Mouse (Mus musculus): Measurements from ENCODE around the gene Nr2c2ap.

The Nr2c2ap gene

DNA sequence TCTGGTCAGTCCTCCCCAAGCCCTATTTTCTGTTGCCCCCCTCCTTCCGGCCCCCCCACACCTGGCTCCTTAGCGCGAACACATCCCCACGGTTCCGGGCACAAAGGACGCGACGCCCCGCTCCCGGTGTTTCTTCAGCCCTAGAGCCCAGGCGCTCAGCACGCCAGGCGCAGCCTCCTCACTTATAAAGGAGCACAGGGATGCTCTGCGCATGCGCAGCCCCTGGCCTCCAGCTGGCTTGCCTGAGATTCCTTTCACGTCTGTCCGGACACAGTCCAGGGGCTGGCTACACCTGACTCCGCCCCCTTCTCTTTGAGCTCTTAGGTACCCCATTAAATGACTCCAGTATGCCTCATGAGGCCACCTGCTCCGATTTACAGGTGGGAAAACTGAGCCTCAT is 10.5 kb upstream of the Nr2c2ap start, which contains the start of gene Ncan:
Ncan (minus strand) TSS at position 207 of the 400 bp plus-strand sequence.
- DNase-seq (ENCODE audit: low spot score) = no peak

DNA sequence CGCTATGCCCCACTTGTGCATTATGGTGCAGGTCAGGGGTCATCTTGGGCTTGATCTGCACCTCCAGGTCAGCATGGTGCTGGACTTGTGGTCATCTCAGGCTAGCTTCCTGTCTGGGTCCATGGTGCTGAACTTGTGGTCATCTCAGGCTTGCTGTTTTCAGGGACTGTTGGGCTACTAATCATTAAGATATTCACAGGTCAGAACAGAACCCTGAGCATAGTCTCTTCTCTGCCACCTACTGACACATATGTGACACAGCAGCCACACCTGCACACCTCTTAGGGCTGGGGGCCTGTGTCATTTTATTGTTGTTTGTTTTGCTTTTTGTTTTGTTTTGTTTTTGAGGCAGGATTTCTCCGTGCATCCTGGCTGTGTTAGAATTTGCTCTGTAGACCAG is 8.3 kb upstream of the Nr2c2ap start:
- DNase-seq (ENCODE audit: low spot score) = no peak

DNA sequence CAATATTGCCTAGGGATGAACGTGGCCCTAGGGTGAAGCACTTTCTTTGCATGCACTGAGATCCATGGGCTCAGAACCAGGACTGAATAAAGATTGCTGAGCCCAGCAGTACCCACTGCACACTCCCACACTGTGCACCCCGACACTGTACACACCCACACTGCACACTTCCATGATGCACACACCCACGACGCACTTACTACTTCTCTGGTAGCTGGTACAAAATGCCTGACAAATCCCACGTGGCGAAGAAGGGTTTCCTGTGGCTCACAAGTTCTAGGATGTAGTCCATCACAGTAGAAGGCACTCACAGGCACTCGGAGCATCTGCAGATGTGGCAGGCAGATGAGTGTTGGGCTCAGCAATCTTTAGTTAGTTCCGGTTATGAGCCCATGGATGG is 6.1 kb upstream of the Nr2c2ap start:
- DNase-seq (ENCODE audit: low spot score) = no peak

DNA sequence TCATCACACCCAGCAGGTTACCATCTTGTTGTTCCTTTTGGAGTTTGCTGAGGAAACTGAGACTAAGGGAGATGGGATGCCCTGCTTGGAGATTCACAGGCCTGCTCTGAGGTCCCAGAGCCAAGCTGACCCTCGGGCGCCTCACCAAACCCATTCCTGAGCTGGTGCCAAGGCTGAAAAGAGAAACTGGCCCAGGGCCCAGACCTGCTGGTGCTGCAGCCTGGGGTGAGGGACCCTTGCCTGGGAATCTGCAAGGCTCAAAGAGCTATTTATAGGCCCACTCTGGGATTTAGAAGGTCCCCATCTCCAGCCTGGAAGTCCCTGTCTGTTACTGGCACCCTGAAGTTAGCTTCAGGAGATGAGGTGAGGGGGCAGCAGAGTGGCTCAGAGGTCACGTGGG is 2.7 kb upstream of the Nr2c2ap start:
- DNase-seq (ENCODE audit: low spot score) = no peak

DNA sequence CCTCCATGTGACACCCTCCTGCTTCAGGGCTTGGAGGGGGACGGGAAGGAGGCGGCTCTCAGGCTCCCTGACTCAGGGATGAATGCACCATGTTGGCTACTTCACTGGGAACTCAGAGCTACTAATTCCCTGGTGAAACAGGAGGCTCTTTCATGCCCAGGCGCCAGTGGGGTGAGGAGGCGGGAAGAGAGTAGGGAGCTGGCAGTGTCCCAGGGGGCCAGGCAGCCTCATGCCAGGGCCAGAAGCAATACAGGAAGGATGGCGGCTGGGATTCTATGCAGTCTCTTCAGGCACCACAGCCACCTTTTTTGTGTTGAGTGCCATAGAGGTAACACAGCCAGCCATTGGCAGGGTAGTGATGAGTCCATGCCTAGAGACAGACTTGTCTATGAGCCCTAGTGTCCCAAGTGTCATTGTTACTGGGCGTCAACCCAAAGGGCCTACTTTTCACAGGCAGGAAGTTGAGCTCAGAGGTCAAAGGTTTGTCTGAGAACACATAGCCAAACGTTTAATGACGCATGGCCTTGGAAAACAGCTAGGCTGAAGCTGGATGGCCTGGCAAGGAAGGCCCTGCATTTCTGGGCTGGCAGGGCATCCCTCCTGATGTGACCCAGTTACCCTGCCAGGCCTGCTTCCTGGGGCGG is 1.7 kb upstream of the Nr2c2ap start:
- peak; percentile 21 for DNase-seq (ENCODE audit: low spot score)

DNA sequence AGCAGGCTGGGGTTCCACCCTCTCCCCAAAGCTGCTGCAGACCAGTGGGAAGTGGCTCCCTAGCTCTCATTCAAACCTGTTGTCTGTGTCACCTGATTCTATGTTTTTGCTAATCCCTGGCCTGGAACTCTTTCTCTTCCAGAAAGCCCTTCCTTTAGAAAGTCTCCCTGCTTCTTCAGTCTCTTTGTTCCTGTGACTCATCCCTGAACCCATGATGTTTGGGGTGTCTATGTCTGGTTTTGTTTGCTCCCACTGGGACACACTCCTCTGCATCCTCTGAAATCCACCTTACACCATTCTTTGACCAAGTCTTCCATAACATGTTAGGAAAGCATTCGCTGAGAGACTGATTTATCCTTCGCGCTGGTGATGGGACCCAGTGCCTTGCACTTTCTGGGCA is 1.1 kb upstream of the Nr2c2ap start:
- DNase-seq (ENCODE audit: low spot score) = no peak

DNA sequence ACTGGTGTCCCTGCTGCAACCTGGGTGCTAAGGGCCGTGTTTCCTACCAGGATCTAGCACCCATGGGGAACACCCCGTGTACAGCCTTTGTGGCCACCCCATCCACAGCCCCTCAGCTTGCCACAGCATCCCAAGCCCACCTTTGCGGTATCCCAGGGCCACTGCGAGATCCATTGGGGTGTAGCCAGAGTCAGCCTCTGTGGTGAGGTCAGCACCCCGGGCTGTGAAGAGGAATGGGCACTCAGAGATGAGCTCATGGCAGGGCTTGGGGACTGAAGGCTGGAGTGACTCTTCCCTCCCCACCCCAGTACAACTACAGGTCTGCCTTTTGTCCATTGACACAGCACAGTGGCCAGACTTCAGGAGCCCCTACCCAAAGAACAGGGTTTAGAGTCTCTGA is 3.0 kb downstream of the Nr2c2ap start:
- no peak for DNase-seq (ENCODE audit: low spot score)

DNA sequence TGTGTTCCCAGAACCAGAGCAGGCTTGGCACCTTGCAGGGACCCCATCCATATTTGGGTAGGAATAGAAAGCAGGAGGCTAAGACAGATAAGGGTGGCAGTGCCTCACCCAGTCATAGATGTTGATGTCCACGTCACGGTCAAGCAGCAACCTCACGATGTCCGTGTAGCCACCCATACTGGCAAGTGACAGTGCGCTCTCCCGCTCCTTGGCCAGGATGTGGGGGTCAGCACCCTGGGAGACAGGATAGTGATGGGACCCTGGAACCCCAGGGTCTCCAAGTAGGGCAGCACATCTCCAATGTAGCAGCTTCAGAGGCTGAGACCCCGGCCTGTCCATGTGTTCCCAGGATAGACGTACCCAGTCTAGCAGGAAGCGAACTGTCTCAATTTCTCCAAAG is 3.8 kb downstream of the Nr2c2ap start:
- no peak for DNase-seq (ENCODE audit: low spot score)

DNA sequence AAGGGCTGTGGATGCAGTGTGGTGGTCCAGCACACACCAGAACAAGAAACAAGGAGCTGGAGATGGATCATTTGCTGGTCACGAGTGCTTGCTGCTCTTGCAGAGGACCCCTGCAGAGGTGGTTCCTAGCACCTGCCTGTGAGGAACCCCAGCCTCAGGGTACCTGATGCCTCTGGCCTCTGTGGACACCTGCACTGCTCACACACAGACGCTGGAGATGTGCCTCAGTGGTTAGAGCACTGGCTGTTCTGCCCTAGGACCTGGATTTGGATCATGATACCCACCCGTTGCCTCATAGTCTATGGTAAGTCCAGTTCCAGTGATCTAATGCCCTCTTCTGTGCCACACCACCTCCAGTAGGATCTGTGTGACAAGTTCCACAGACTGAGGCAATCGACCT is 5.5 kb downstream of the Nr2c2ap start:
- no peak for DNase-seq (ENCODE audit: low spot score)

DNA sequence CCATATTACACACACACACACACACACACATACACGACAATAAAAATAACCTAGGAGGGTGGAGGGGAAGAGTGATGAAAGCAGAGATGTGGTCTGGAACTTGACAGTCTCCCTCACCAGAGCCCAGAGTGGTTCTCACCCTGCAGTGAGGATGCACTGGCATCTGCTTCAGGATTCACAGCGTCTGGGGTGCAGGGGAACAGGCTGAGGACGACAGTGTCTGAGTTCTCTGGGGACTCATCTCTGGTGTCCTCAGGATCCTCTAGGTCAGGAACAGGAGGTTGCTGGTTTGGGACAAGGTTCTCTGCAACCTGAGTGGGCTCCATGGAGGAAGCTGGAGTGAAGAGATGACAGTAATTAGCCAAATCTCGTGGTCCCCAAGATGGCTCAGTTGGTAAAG is 6.8 kb downstream of the Nr2c2ap start:
- DNase-seq (ENCODE audit: low spot score) = no peak

DNA sequence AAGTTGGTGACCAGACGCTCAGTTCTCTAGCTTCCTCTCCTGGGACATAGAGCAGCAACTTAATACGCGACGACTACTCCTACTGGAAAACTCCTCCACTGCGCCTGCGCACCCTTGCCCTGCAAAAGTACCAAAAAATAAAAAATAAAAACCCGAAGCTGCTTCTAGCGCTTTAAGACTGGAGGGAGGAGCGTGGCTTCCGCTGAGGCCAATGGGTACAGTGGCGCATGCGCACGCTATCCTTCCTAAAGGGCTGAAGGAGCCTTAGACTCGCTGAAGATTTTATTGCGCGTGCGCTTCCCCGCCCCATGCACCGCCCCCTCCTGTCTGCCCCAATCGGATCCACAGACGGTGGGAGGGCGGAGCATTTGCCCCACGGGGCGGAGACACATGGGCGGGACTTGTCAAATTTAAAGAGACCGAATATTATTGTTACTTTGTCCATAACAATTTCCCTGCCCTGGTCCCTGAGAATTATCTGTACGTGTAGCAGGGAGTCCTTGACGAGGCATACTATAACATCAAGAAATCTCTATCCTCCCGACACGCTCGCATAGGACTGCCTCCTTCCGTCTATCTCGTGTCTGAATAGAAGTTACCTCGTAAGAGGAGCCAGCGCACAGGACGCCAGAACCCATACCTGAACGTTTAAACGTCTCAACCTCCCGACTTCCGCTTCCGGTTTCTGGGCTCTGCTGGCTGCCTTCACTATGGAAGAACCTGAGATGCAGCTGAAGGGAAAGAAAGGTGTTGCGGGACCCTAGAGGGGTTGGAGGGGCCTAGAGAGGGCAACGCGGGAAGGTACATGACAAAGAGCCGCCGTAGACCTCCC is 8.1 kb downstream of the Nr2c2ap start, which contains the start of the genes Rfxank, Borcs8 and Mef2b:
Rfxank (minus strand) TSS at position 129 of the 832 bp plus-strand sequence.
Borcs8 (plus strand) TSS at position 474 of the 832 bp plus-strand sequence.
Mef2b (plus strand) TSS at position 686 of the 832 bp plus-strand sequence.
- DNase-seq (ENCODE audit: low spot score) = peak; percentile 99

DNA sequence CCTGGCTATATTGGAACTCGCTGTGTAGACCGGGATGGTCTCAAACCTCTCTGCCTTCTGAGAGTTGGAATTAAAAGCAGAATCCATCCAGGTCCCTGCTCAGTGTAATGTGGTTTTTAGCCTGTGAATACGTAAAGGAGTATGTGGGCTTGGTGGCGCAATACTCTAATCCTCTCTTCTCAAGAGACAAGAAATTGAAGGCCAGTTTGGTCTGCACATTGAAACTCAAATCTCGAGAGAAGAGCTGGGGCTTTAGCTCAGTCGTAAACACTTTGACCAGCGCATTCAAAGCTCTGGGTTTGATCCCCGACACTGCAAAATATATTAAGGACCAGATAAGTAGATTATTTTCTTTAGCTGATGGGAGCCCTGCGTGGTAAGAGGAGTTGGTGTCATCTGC is 8.8 kb downstream of the Nr2c2ap start:
- no peak for DNase-seq (ENCODE audit: low spot score)

DNA sequence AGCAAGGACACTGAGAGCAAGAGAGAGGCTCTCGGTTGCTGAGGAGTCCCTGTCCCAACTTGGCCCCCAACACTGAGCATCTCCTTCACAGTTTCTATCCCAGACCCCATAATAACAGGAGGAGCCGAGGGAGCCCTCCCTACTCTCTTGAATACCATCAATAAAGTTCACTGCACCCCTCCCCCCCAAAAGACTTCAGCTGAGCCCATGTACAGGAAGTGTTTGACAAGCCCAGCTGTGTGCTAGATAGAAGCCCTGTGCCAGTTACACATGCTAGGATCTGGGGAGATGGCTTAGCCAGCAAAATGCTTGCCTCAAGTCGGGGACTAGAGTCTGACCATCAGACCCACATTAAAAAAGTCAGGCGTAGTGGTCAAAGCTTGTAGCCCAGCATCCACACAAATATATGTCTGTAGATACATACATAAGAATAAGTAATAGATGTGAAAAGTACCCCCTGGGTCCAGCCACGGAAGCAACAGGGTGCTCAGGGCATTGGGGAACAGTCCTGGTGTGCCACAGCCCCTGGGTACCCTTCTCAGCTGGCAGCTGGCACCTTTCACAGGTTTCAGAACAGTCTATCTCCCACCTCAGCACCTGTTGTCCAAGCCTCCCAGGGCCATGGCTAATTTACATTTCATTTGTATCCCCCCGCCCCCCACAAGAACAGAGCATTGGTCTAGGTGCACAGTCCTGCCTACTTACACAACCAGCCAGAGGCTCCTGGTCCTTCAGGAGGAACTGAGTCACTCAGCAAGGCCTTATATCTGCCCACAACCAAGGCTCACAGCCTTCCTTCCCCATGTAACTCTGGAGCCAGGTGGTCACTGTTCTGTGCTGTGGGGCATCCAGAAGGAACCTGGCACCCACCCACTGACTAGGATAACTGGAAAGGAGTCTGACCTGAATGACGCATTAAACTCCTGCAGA is 16.8 kb downstream of the Nr2c2ap start:
- DNase-seq (ENCODE audit: low spot score) = no peak

DNA sequence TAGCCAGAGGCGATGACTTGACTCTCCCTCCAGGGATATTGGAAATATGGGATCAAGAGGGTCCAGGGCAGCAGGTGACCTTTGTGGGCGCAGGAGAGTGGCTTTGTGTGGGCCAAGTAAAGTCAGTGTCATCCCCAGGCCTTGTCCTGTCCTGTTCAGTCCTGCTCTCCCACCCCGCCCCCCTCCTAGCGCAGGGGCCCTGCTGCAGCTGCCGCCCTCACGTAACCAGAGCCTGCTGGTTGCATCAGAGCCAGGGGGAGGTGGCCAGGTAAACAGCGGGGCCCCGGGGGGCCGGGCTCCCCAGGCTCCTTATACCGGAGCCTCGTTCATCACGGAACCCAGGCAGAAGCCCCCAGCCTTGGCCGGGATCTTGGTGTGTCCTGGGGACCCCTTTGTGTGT is 19.0 kb downstream of the Nr2c2ap start:
- DNase-seq (ENCODE audit: low spot score) = no peak

DNA sequence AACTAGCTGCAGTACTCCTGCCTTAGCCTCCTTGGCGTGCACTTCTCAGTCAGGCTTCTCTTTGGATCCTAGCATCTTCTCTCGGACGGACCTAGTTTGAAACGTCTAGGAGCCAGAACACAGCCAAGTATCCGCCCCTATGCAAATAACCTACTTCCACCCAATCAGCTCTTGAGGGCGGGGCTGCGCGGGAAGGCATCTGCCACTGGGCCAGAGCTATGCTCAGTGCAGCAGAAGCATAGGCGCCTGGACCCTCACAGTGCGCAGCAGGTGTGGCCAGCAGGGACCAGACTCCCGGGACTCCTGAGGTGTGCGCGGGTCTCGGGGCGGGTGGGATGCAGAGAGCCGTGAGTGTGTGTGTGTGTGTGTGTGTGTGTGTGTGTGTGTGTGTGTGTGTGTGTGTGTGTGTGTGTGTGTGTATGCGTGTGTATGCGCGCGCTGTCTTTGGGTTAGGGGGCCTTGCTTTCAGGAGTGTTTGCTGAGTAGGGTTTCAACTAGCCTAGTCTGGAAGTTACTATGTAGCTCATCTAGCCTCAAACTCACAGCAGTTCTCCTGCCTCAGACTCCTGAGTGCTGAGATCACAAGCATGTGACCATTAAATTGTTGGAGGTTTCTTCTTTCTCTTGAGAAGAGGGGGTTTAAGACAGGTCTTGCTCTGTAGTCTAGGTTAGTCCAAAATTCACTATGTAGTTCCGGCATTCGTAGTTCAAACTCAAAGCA is 21.6 kb downstream of the Nr2c2ap start:
- DNase-seq (ENCODE audit: low spot score) = peak; percentile 73

DNA sequence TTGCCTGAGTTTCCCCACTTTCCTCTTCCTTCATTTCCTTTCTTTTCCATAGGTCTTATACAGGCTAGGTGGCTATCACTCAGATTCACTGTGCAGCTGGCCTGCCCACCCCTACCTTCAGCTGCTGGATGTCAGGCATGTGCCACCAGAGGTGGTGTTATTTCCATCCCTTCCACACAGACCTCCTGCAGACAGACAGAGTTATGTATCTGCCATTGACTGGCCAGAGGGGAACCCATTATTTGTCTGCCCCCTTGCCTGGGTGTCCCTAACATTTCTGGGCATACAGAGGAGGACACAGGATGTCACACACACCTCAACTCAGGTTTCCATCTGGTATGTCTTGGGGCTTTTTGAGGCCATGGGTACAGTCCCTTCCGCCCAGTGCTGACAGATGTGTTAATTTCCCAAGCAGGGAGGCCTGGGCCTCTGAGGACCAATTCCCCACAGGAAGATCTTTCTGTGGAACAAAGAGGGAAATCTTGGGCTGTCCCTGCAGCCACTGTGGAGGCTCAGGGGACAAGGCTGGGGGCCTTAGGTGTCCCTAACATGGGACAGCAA is 26.2 kb downstream of the Nr2c2ap start:
- DNase-seq (ENCODE audit: low spot score) = no peak

DNA sequence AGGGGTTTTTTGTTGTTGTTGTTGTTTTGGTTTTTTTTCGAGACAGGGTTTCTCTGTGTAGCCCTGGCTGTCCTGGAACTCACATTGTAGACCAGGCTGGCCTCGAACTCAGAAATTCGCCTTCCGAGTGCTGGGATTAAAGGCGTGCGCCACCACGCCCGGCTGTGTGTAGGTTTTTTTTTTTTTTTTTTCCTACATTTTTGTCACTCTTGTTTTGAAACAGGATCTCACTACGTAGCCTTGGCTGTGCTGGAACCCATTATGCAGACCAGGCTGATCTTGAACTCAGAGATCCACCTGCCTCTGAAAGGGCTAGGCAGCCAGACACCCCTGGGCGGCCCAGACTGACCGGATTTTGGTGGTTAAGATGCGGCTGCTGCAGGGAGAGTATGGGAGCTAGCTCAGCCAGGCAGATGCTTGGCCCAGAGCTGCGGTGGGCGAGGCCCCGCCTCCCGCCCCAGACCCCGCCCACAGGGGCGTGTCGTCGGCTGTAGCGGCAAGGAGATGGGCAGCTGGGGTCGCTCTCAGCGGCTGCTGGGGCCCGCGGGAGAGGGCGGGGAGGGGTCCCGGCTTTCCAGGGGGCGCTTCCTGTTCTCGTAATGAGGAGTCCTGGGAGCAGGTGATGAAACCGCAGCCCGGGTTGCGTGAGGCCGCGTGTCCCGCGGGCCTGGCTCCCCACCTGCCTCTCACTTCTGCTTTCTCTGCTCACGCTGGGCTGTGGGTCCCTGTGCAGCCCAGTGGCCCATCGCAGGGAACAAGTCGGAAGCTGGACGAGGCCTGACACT is 27.1 kb downstream of the Nr2c2ap start:
- peak; percentile 44 for DNase-seq (ENCODE audit: low spot score)

DNA sequence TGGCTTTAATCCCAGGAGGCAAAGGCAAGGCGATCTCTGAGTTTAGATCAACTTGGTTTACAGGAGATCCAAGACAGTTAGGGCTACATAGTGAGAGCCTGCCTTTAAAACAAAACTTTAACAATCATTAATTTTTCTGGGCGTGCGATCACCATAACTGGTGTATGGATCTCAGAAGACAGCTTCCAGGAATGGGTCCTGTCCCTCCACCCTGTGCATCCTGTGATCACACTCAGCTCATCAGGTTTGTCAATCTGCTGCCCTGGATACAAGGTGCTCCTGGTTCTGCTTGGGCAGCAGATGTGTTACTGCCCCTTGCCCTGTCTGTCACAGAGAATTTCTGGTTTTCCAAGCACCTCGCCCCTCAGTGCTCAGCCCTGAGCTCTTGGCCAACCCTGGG is 28.1 kb downstream of the Nr2c2ap start:
- no peak for DNase-seq (ENCODE audit: low spot score)

DNA sequence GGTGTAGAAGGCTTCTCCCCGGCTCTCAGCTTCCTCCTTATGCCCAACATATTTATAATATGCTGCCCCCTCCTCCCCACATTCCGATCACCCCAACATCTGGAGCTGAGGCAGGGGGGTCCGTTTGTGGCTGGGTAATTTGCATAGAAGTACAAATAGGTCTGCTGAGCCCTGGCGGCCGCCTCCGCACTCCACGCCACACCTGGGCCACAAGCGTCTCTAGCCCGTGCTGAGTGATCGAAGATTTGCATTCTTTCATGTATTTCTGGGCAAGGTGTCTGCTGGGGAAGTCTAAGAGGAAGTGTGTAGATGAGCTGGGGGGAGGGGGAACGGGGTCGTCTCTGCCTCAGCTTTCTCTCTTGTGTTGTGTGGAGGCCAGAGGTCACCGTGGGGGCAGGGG is 28.9 kb downstream of the Nr2c2ap start:
- peak; percentile 23 for DNase-seq (ENCODE audit: low spot score)

DNA sequence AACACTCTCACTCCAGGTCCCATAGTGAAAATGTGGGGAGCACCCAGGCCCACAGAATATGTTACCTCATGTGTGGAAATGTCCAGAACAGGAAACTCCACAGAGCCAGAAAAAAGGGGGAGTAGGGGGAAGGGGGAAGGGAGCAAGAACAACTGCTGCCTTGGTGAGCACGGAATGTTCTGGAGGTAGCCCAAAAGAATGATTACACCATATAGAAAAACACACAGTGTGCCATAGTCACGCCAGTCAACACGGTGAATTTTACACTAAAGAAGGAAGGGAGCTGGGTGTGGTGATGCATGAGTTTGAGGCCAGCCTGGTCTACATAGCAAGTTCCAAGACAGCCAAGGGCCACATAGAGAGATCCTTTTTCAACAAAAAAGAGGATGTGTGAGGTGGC is 32.2 kb downstream of the Nr2c2ap start:
- no peak for DNase-seq (ENCODE audit: low spot score)

Data from lung, postnatal 25 days (tissue).